Mouse (Mus musculus) lung, postnatal 0 days (tissue): ENCODE measurements at regions not wholly inside any gene's neighbourhood (a gene's known extent, or its start where the extent isn't known, plus 50 kb on each side); places are given as distances from the start of the nearest gene placed in this dataset.

Source experiments
- ATAC-seq: fragments of 200-750 bp; cut with Nextera tagmentation; 2 replicates; pipeline ENCODE4 v1.8.0; 2017; ENCODE audit warnings: moderate library complexity
- DNase-seq: peaks from one replicate; pipeline ENCODE4 v3.0.0-alpha.2; 2016; ENCODE audit warnings: low spot score
- H3K27ac ChIP-seq: fragments of 300-500 bp; sonication (generic); 2 replicates; pipeline ENCODE4 v1.5.1; 2014; ENCODE audit warnings: antibody characterized with exemption, mild to moderate bottlenecking, low read length, mixed read lengths
- H3K27me3 ChIP-seq: fragments of 300-500 bp; sonication (generic); replicated peaks from 2 replicates; pipeline ENCODE4 v1.6.1; 2014; ENCODE audit warnings: low read length, mixed read lengths; ENCODE audit not compliant: insufficient read depth
- H3K36me3 ChIP-seq: fragments of 300-500 bp; sonication (generic); 2 replicates; pipeline ENCODE4 v1.6.1; 2014; ENCODE audit warnings: low read length, mixed read lengths; ENCODE audit not compliant: insufficient read depth
- H3K4me1 ChIP-seq: fragments of 300-500 bp; sonication (generic); 2 replicates; pipeline ENCODE4 v1.6.1; 2014; ENCODE audit warnings: antibody characterized with exemption, low read depth, low read length, mixed read lengths; ENCODE audit not compliant: insufficient read depth
- H3K4me2 ChIP-seq: fragments of 300-500 bp; sonication (generic); replicated peaks from 2 replicates; pipeline ENCODE4 v1.6.1; 2014; ENCODE audit warnings: low read depth, mild to moderate bottlenecking, low read length, moderate library complexity, mixed read lengths
- H3K4me3 ChIP-seq: fragments of 300-500 bp; sonication (generic); 2 replicates; pipeline ENCODE4 v1.5.1; 2014; ENCODE audit warnings: low read depth, low read length
- H3K9ac ChIP-seq: fragments of 300-500 bp; sonication (generic); replicated peaks from 2 replicates; pipeline ENCODE4 v1.6.1; 2014; ENCODE audit warnings: low read depth, mild to moderate bottlenecking
- H3K9me3 ChIP-seq: fragments of 300-500 bp; sonication (generic); 2 replicates; pipeline ENCODE4 v1.6.1; 2016; ENCODE audit warnings: low read length, mixed read lengths
- CTCF ChIP-seq: IDR thresholded peaks from 2 replicates; pipeline ENCODE4 v1.5.1; 2016; ENCODE audit warnings: antibody characterized with exemption, mild to moderate bottlenecking
- EP300 ChIP-seq: IDR thresholded peaks from 2 replicates; pipeline ENCODE4 v1.6.1; 2016; ENCODE audit warnings: antibody characterized with exemption, mild to moderate bottlenecking, control low read depth
- WGBS: fragments of 180-500 bp; shearing (Covaris S2); extraction: QIAGEN DNeasy Blood & Tissue Kit; methylation state at CpG from one replicate; pipeline ENCODE4 v1.1.7; 2014; 5-methylcytosine and 5-hydroxymethylcytosine counted together

DNA sequence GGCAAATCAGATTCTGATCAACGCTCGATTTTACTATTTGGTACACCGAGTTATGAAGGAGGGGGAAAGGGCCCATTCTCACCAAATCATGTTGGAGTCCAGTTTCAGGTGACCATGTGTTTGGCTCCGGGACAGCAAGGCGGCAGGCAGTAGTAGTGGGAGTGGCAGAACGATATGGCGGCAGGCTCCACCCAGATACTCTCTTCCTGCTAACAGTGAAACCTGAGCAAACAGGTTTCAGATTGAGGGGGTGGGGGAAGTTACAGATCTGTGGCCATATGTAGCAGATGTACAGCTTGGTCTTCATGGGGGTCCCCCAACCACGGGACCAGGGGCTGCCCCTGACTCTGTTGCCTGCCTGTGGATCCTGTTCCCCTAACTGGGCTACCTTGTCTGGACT, 224.6 kb upstream of the Prok2 start:
- no peaks in the 10 kb centered on the region for H3K27me3 ChIP-seq
- H3K9me3 ChIP-seq: no peaks in the 10 kb centered on the region
- no peaks in the 10 kb centered on the region for H3K36me3 ChIP-seq
- no peak overlapping the region for H3K9ac ChIP-seq
- no peaks in the 10 kb centered on the region; the same call in 1 of the 2 replicates for H3K4me1 ChIP-seq
- H3K27ac ChIP-seq: no peak overlapping the region
- DNase-seq: no peak
- no peak overlapping the region for H3K4me2 ChIP-seq
- ATAC-seq: no peak
- no peak for TF ChIP-seq CTCF
- no peak for TF ChIP-seq EP300
- 82% methylated on average over 8 of the region's 8 CpGs for WGBS
- no peak overlapping the region for H3K4me3 ChIP-seq

DNA sequence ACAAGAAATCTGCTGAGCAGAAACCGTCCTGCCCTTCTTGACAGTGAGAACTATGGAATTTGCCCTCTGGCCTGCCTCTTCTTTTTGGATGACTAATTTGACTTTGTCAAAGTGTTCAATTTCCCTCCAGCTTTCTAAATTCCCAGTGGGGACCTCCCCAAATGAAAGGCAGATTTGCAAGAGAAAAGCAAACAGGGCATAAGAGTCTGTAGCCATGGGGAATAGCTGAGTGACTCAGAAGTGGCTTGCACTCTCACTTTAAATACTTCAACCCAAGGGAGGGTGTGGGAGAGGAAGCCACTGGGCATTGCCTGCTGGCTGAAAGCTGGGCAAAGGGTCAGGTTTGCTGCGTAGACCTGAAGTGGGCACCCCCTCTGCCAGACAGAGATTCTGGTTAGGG, 220.7 kb upstream of the Prok2 start:
- TF ChIP-seq EP300 (no peak), CTCF (no peak)
- 45% methylated on average over 2 of the region's 2 CpGs for WGBS

DNA sequence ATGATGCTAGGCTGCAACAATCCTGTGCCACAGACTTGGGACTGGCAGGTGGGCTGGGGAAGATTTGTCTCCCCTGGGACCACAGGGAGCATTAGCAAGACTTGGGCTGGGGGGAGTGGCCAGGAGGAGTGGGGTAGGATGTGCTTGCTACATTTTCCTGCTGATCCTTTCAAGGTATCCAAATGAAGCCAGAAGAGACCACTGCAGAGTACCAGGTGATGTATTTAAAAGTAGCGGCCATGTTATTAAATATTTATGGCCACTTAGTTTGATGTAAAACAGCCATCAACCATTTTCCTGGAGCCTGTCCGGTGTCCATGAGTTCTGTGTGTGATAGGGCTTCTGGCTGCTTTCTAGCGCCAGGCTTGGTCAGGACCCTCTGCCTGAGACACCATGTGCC, 220.3 kb upstream of the Prok2 start:
- 70% methylated on average over 3 of the region's 3 CpGs for WGBS
- H3K27me3 ChIP-seq: no peaks in the 10 kb centered on the region

More for the DNA sequence above, 220.7 kb upstream of the Prok2 start:
- H3K9ac ChIP-seq: no peak overlapping the region
- no peak overlapping the region for H3K27ac ChIP-seq
- H3K4me1 ChIP-seq: no peaks in the 10 kb centered on the region
- no peaks in the 10 kb centered on the region for H3K9me3 ChIP-seq
- no peak overlapping the region for H3K4me2 ChIP-seq
- H3K36me3 ChIP-seq: no peaks in the 10 kb centered on the region
- H3K27me3 ChIP-seq: no peaks in the 10 kb centered on the region
- DNase-seq (peak; percentile 74), ATAC-seq (peak; percentile 78)
- H3K4me3 ChIP-seq: no peak overlapping the region

DNA sequence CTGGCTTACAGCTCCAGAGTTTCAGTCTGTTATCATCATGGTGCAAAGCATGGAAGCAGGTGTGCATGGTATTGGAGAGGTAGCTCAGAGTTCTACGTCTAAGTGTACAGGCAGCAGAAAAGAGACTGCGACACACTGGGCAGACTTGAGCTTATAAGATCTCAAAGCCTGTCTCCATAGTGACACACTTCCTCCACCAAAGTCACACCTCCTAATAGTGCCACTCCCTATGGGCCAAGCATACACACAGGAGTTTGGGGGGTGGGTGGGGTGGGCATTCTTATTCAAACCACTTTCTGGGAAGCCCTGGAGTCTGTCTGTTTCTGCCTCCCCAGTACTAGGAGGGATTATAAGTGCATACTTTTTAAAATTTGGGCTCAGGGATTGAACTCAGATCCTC, 219.5 kb upstream of the Prok2 start:
- Histone ChIP-seq H3K27me3 (no peaks in the 10 kb centered on the region), H3K4me1 (no peaks in the 10 kb centered on the region), H3K4me2 (no peak overlapping the region), H3K9me3 (no peaks in the 10 kb centered on the region), H3K9ac (no peak overlapping the region), H3K27ac (no peak overlapping the region), H3K4me3 (no peak overlapping the region), H3K36me3 (no peaks in the 10 kb centered on the region)
- no peak for ATAC-seq
- no peak for DNase-seq
- WGBS: 54% methylated on average over 2 of the region's 2 CpGs
- no peak for TF ChIP-seq CTCF
- TF ChIP-seq EP300: no peak

More for the DNA sequence above, 220.3 kb upstream of the Prok2 start:
- no peak for ATAC-seq
- no peaks in the 10 kb centered on the region for H3K36me3 ChIP-seq
- TF ChIP-seq CTCF: no peak
- TF ChIP-seq EP300: no peak
- H3K4me2 ChIP-seq: no peak overlapping the region
- DNase-seq: no peak
- H3K27ac ChIP-seq: no peak overlapping the region
- no peaks in the 10 kb centered on the region for H3K4me1 ChIP-seq
- no peaks in the 10 kb centered on the region for H3K9me3 ChIP-seq
- no peak overlapping the region for H3K4me3 ChIP-seq
- no peak overlapping the region for H3K9ac ChIP-seq

DNA sequence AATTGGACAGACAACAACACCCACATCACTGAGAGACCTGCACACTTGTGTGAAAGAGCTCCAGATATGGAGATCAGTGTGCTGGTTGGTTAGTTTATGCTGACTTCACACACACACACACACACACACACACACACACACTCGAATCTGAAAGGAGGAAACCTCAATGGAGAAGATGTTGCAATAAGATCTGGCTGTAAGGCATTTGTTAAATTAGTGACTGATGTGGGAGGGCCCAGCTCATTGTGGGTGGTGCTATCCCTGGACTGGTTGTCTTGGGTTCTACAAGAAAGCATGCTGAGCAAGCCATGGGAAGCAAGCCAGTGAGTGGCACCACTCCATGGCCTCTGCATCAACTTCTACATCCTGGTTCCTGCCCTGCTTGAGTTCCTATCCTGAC, 216.8 kb upstream of the Prok2 start:
- TF ChIP-seq CTCF (no peak), EP300 (no peak)
- WGBS: 50% methylated on average over 1 of the region's 1 CpGs
- no peaks in the 10 kb centered on the region for H3K36me3 ChIP-seq
- H3K27ac ChIP-seq: no peak overlapping the region
- H3K4me3 ChIP-seq: no peak overlapping the region
- DNase-seq: no peak
- peak; percentile 11; the same call in 1 of the 2 replicates for ATAC-seq
- no peak overlapping the region for H3K4me2 ChIP-seq
- H3K27me3 ChIP-seq: no peaks in the 10 kb centered on the region
- H3K4me1 ChIP-seq: no peaks in the 10 kb centered on the region
- no peak overlapping the region for H3K9ac ChIP-seq
- H3K9me3 ChIP-seq: no peaks in the 10 kb centered on the region

DNA sequence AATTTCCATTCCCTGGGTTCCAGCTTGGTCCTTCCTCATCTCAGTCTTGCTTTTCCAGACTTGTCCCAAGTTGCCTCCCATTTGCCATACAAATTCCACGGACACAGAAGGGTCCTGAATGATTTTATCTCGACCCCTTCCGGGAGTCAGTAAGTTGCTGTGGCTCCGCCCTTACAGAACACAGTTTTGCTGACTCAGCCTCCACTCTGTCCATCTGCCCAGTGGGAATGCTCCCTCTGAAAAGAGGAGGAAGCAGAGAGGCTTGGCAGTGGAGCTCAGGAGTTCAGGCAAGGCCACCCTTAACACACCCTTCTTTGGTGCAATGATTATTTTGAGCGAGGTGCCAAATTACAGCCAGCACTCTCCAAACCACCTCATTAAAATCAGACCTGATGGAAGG, 213.9 kb upstream of the Prok2 start:
- H3K9me3 ChIP-seq: no peaks in the 10 kb centered on the region
- H3K27ac ChIP-seq: no peak overlapping the region
- H3K9ac ChIP-seq: no peak overlapping the region
- no peak for TF ChIP-seq EP300
- TF ChIP-seq CTCF: no peak
- DNase-seq: no peak
- H3K4me3 ChIP-seq: no peak overlapping the region
- 37% methylated on average over 5 of the region's 5 CpGs for WGBS
- no peaks in the 10 kb centered on the region for H3K27me3 ChIP-seq
- no peaks in the 10 kb centered on the region for H3K36me3 ChIP-seq
- no peaks in the 10 kb centered on the region for H3K4me1 ChIP-seq
- H3K4me2 ChIP-seq: no peak overlapping the region
- ATAC-seq: no peak

DNA sequence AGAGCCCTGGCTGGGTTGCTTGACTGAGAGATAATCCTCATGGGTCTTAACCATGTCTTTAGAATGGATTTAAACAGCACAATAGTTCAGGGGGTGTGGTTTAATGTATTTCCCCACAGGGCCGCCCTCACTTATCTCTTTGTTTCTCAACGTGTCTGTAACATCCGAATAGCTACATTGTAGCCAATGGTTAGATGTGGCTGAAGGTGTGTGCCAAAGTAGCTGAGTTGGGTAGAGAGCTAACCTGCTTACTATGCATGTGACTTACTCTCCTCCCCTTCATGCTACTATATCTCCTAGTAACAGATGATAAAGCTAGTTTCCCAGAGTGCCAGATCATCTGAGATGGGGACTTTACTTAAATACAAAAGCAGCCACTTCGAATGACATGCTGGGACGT, 213.2 kb upstream of the Prok2 start:
- H3K4me2 ChIP-seq: no peak overlapping the region
- H3K27ac ChIP-seq: no peak overlapping the region
- H3K4me3 ChIP-seq: no peak overlapping the region
- TF ChIP-seq CTCF (no peak), EP300 (no peak)
- no peak for DNase-seq
- 39% methylated on average over 5 of the region's 5 CpGs for WGBS
- no peak for ATAC-seq
- no peaks in the 10 kb centered on the region for H3K36me3 ChIP-seq
- no peaks in the 10 kb centered on the region for H3K4me1 ChIP-seq
- no peaks in the 10 kb centered on the region for H3K27me3 ChIP-seq
- H3K9me3 ChIP-seq: no peaks in the 10 kb centered on the region
- H3K9ac ChIP-seq: no peak overlapping the region
